Mouse (Mus musculus) retina, adult 2 months (tissue): ENCODE data around the gene Dusp16.

ENCODE experiments used
- DNase-seq: peaks from one replicate; pipeline ENCODE4 v3.0.0-alpha.2; 2012; ENCODE audit warnings: low read depth, low spot score

Gene Dusp16

DNA sequence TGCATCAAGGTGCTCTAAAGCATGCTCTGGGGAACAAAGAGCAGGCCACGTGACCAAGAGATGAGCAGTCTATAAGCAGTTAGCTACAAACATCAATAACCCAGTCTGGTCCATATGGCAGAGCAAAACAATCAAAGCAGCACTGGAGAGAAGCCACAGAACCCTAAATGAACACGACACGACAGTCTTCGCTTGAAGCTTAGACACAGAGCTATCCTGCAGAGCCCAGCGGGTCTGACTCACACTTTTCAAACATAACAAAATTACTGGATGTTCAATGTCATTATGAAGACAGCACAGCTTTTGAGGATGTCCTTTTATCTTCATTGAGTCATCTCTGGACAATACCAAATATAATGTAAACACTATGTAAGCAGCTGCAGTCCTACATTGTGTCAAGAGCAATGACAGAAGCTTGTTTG lies 58.6 kb downstream of the Dusp16 start:
- no peak for DNase-seq

DNA sequence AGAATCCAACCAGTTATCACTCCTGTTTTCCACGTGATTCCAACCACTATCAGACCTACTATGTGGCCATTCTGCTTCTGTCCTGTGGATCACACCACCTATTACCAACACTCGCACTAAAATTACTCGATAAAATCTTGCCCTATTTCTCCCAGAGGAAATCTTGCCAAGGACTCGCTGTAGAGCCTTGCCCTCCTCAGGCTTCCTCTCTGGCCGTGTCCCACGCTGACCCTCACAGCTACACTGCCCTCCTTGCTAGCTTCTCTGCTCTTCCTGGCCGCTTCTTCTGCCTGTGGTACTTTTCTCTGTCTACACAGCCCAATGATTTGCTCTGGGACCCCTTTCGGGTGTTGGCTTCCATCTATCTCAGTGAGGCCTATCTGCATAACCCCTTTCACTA lies 59.6 kb downstream of the Dusp16 start:
- no peak for DNase-seq

DNA sequence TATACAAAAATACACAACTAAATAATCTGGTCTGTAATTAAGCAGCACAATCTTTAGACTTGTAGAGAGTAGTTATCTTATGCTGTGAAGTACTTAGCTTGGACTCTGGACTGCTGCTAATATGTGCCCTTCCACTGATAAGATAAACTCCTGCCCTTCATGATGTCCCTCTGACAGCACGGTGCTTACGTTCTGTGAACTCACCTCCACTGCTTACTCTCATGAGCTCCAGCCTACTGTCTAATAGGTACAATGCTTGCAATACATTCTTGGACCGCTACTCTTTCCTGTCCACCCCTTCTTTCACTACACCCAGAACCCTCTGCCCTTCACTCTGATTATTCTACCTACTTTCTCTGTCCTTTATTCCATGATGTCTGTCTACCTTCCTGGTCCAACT lies 61.4 kb downstream of the Dusp16 start:
- no peak for DNase-seq

DNA sequence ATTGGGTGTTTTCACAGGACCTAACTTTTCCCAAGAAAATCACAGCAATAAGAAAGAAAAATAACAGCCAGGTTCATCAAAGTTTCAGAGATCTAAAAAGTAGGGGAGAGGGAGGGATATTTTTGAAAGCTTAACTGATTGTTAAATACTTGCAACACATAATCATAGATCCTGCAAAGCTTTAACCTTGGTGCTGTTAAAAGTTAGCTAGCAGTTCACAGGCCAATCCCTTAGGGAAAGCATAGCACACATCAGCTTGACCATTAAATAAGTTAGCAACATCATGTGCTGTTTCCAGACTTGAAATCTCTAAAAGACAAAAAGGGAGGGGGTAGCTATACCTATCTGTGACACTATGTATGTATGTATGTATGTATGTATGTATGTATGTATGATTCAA lies 67.0 kb downstream of the Dusp16 start:
- no peak for DNase-seq

DNA sequence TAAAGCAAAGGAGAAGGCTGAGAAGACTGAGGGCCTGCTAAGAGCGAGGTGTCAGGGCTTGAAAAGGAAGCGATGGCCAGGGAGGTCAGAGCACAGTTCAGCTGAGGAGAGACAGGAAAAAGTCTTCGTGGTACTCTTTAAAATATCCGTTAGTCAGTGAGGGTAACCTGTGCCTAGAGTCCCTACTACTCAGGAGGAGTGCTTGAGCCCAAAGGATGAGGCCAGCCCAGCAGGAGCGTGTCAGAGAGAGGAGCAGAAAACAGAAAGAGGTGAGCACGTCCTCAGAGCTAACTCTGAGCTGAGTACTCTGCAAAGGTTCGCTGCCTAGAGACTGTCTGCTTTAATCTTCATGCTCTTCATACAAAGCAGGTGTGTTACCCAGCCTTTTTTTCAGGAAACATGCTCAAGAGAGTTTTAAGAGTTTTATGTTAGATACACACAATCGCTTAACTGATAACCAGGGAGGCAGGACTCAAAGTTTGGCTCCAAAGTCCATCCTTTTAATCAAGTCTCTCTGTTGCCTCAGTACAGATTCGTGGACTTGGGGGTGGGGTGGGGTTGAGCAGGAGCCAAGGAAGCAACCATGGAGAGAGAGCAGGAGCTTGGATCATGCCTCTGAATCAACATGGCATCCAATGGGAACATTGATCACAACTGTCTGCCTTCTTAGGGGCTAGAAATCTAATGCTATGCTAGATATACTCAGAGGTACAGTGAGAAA lies 68.4 kb downstream of the Dusp16 start:
- no peak for DNase-seq

DNA sequence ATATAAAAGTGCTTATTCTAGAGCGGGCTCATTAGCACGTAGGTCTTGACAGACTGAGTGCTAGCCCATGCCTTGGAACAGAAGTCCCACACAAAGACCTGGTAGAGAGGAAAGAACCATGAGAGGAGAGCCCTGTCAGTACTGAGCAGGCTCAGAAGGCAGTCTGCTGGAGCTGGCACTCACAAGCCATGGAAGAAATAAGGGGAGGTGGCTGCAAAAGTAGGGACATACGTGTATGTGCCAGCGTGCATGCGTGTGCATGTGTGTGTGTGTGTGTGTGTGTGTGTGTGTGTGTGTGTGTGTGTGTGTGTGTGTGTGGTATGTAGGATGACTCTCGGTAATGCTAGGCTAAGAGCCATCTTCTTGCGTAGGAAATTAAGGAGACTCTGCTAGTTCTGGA lies 69.1 kb downstream of the Dusp16 start:
- no peak for DNase-seq

DNA sequence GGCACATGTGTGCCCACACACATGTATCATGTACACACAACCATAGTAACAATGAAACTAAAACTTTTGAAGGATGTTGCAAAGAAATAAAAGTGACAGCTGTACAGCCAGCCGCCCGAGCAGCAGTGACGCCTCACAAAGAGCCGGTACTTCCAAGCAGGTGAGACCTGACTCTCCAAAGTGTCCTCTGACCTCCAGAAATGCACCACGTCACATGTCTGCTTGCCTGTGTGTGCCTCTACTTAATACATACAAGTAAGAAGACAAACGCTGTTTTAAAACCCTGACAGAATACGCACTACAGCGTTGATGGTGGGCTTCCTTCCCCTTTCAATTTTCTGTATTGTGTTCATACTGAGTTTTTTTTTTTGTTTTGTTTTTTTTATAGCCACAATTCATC lies 69.5 kb downstream of the Dusp16 start:
- no peak for DNase-seq

DNA sequence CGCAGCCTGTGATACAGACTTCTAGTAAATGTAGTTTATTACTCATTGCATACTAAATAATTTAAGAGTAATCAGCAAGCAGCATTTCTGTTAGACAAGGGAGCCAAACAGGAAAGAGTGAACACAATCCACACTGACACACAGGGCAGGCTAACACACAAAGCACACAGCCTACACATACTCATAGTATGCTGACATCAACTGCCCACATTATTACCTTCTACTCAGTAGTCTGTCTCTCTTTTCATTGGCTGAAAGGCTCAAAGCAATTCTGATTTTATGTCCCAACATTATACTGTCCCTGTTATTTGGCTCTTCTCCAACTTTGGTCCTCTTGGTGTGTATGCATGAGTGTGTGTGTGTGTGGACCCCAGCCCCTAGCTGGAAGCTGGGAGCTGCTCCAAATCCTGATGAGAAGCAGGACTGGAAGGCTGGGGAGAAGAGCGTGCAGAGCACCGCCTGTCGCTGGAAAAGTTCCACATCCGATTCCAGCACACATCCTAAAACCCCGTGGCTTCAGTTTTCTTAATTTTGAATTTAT lies 70.6 kb downstream of the Dusp16 start:
- no peak for DNase-seq

DNA sequence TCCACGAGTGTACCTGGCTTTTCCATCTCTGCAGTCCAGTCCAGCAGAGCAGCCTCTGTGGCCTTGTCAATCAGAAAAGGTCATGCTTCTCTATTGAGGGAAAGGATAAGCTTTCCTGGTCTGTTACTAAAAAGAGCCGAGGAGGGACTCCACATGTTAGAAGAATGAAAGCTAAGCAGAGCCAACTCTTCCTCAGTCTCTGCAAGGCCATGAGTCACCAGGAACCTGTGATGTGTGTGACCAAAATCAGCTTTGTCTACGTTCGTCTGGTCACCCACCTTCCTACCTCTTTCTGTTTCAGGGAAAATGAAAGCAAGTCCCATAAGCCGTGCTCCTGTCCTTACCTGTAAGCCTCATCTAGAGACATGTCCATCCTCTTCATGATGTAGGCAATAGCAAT lies 72.3 kb downstream of the Dusp16 start:
- DNase-seq: no peak

DNA sequence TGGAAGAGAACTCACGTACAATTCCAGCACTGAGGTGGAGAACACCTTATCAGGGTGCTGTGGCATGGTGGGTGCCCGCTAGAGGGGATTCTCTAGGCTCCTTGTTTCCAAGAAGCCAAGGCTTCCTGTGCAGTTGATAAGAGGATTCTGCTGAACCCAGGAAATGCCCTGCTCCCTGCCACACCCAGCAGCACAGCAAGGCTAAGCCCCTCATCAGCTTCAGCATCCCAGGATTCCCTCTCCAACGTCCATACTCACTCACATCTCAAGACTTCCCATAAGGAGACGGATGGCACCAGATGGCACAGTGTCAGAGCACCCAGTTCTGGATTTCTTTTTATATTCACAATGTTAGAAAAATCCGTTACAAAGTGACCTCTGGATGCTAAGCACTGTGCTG lies 73.3 kb downstream of the Dusp16 start:
- DNase-seq: no peak

DNA sequence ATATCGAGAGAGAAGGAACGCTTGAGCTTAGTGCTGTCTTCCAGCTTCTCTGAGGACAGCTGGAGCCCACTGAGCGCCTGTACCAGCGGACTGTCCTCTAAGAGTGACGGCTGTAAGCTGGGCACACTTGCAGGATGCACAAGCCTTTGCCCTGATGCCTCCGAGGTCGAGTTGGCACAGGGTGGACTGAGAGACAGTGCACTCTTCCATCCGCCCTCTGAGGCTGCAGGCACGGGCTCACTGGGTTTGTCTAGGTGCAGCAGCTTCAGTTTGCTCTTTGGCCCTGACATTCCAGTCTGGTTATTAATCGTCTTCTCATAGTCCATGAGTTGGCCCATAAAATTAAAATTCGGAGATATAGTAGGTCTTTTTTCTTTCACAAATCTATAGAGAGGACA lies 73.8 kb downstream of the Dusp16 start:
- no peak for DNase-seq

DNA sequence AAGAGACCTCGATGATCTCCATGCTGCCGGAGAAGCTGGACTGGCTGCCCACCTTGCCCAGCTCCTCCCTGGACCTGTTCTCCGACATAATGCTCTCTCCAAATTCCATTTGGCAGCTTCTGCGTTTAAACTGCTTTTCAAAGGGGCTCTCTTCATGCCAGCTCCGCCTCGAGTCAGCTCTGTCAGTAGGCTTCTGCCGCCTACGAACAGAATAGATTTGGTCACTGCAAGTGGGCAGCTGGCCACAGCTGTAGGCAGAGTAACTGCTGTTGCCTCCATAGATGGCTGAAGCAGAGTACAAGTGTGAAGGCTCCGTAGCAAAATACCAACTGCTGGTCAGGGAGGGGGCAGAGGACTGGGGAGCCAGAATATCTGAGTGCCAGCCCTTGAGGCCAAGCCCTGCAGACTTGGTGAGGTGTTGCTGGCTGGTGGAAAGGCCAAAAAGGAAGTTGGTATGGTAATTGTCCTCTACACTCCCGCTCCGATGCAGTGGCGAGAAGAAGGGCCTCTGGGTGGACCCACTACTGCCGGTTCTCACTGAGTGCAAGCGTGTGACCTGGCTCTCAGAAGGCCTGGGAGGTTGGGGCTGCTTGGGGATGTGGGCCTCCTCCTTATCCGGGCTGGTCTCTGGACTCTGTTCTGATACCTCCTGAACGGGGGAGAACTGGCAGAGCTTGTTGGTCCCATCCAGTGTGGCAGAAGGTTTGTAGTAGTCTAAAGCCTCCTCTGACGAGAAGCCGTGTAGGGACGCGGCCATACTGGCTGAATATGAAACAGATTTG lies 74.3 kb downstream of the Dusp16 start:
- no peak for DNase-seq

DNA sequence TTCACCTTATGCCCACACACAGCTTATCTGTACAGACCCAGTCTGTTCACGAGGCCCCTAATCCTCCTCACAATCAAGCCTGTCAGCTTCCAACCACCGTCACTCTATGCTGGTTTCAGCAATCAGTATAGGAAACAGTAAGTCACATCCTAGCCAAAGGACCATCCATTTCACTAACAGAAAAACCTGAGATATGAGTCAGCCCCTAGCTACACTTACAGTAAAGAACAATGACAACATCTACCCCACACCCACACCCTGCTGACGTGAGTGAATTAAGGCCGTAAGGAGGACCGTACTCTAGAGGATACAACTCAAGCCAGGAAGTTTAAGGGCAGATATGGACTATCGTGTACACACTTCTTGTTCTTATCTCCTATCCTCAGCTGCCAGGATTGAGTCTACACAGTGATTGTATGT lies 76.2 kb downstream of the Dusp16 start:
- DNase-seq: no peak

DNA sequence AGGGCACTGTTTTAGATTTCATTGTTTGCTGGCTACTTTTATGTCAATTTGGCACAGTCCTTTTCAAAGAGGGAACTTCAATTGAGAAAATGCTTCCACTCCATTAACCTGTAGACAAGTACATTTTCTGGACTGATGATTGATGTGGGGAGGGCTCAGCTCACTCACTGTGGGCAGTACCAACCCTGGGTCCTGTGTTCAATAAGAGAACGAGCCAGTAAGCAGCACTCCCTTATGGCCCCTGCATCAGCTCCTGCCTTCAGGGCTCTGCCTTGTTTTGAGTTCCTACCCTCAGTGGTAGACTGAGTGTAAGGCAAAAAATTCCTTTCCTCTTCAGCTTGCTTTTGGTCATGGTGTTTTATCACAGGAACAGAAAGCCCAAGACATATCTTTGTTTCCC lies 78.5 kb downstream of the Dusp16 start:
- DNase-seq: no peak

DNA sequence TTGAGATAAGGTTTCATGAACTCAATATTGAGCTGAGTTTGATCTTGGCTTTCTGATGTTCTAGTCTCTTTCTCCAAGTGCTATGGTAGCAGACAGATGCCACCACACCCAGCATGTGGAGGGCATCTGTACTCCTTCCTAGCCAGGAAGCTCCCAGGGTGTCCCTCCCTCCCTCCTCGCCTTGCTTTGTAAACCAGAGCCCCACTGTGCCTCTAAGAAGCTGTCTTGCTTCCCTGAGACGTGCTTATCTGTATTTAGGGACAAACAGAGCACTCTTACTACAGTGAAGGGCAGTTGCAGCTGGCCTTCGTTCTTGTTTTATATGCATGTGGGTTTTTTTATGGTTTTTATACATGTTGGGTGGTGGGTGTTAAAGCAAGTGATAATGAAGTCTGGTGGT lies 79.1 kb downstream of the Dusp16 start:
- no peak for DNase-seq

DNA sequence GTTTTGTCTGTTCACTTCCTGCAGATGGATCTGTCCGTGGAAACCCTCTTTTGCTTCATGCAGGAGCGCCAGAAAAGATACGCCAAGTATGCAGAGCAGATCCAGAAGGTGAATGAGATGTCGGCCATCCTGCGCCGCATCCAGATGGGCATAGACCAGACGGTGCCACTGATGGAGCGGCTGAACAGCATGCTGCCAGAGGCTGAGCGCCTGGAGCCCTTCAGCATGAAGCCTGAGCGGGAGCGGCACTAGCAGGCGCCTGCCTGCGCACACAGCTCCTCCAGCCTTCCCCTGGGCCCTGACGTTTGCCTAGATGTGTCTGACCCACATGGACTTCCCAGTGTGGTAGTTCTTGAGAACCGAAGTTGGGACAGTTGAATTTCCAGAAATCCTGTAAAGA lies 82.4 kb downstream of the Dusp16 start:
- DNase-seq: no peak

DNA sequence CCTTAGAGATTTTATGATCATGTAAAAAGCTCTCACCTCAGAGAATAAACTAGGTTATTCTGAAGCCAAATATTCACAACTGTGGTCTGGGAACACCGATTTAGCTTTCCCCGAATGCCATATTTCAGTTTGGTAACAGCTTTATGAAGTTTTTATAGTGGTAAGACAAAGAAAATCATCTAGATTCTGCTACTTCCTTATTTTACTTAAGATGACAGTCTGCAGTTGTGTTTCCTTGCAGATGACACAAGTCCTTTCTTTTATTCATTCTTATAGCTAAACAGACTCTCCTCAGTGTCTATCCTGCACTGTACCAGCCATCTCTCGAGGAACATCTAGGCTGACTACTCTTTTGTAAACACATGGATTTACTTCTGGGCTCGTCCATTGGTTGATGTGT lies 86.0 kb downstream of the Dusp16 start:
- no peak for DNase-seq

DNA sequence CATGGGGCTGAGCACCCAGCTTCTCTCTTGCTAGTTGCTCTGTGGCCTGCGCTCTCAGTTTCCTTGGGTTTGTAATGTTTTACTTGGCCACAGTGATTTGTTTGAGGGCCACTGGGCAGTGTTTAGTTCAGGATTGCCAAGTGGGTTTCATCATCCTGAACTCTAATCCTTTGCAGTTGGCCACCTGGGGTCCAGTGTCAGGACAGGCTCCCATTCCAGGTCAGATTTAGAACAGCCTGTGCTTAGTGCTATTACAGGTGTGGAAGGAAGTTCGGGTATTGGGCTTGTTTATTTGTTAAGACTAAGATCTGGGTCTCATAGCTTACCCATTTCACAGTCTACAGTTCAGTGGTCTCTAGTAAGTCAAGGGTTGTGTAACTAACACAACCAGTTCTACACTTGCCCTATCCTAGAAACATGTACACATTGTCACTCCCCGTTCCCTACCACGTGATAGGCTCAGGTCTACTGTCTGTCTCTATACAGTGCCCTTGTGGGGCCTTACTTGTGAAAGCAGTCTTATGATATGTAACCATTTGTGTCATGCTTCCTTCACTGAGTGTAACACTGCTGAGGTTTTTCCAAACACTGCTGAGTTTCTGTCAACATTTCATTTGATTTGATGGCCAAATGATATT lies 89.3 kb downstream of the Dusp16 start:
- DNase-seq: no peak

DNA sequence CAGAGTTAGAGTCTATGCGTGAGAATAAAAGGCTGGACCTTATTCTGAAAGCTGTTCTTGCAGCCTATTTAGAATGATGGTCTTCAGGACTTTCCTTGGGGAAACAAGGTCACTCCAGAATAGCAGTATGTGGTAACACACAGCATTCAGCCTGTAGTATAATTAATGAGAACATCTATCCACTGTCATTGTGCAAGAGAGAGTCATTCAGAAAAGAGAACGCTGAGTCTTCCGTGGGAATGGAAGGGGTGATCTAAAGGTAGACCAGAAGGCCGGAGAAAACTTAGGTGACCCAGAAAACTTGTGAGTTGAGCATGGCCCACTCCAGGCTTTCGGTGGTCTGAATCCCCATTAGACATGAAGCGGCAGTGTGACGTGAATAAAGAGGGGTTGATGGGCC lies 90.2 kb downstream of the Dusp16 start:
- DNase-seq: no peak

DNA sequence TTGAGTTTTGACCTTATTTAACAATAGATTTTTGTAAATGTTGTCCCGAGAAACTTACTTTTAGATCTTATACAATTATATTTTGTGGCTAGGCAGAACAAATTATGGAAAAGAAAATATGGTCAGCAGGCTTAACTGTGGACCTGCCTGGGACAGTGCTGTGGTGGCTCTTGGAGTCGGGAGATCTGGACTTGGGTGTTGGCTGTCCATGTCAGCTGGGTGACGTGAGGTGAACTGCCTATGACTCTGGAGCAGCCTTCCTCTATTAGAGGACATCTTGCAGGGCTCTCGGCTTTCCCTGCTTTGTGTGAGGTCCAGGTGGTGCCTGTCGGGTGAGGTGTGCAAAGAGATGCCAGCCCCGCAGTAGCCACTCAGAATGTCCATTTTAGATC lies 91.2 kb downstream of the Dusp16 start:
- no peak for DNase-seq

DNA sequence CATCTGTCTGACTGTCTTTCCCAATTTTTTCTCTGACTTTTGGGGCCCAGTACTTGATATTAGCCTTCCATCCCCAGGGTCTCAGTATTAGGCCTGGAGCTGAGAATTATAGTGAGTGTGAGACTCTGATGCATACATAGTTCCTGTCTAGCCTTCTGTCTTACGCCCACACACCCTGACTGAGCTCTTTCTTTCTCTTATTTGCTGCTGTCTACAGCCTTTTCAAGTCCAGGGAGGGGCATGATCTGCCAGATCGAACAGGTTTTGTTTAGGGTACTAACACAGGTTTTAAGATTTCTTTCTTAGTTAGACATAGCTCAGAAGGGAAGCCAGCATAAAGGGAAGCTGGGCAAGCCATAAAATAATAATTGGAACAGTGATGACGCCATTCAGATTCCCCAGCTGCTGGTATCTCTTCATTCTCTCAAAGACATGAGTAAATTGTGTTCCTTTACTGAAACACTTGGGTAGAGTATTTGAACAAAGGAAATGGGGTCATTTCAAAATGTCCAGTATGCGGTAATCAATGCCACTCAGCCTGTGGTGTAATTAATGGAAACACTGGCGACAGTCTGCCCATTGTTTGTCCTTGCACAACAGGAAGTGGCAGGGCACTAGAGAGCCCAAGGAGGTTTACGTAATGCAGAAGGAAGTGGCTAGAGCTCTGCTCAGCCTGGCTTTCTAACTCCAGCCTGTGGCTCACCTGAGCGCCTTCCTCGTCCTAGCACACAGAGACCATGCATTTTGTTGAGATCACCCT lies 91.8 kb downstream of the Dusp16 start:
- no peak for DNase-seq

DNA sequence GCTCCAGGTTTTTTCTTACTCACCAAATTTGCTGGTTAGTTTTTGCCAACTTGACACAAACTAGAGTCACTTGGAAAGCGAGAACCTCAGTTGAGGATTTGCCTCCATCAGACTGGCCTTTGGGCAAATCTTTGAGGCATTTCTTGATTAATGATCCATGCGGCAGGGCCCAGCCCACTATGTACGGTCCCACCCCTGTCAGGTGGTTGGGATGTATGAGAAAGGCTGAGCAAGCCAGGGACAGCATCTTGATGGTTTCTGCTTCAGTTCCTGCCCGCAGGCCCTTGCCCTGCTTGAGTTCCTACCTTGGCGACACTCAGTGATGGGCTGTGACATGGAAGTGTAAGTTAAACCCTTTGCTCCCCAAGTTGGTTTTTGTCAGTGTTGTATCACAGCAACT lies 94.2 kb downstream of the Dusp16 start:
- no peak for DNase-seq
